Mouse (Mus musculus): Measurements from ENCODE around the gene Adprm. TPM values are rescaled to one million over a fixed set of nuclear protein-coding genes. Genes with fewer than 3 reads are reported as not detected.

The Adprm gene
- polyA plus RNA-seq, 1 experiment: 22.4 TPM

- H3K4me1 ChIP-seq (ENCODE audit: control insufficient read depth, insufficient read depth, low read length): no peaks in the 10 kb centered on the region; the same call in 1 of the 2 replicates
- no peak for TF ChIP-seq POLR2A (IDR thresholded peaks at IDR 0.05; ENCODE audit: low read depth, low read length)
- TF ChIP-seq CTCF (IDR thresholded peaks at IDR 0.05; ENCODE audit: borderline replicate concordance, insufficient read depth, low read length): no peak
- 0 out of 2 replicates have a peak overlapping the region, but pooled peaks have one; percentile 12 for H3K27ac ChIP-seq (ENCODE audit: insufficient read depth, low read length)
- peak overlapping the region; percentile 93 for H3K4me3 ChIP-seq (ENCODE audit: insufficient read depth, low read length)
Measured at GRCm38 (mm10) chr11:67051676-67052320, 596 bp downstream of the Adprm start.

GRCm38 (mm10) chr11:67049256-67049655 is 3.1 kb downstream of the Adprm start:
- Histone ChIP-seq H3K4me1 (ENCODE audit: control insufficient read depth, insufficient read depth, low read length) (no peaks in the 10 kb centered on the region; the same call in 1 of the 2 replicates), H3K4me3 (ENCODE audit: insufficient read depth, low read length) (no peak overlapping the region), H3K27ac (ENCODE audit: insufficient read depth, low read length) (no peak overlapping the region)
- TF ChIP-seq POLR2A (IDR thresholded peaks at IDR 0.05; ENCODE audit: low read depth, low read length) (no peak), CTCF (IDR thresholded peaks at IDR 0.05; ENCODE audit: borderline replicate concordance, insufficient read depth, low read length) (no peak)

- Histone ChIP-seq H3K4me3 (ENCODE audit: insufficient read depth, low read length) (no peak overlapping the region), H3K27ac (ENCODE audit: insufficient read depth, low read length) (no peak overlapping the region), H3K4me1 (ENCODE audit: control insufficient read depth, insufficient read depth, low read length) (no peaks in the 10 kb centered on the region; the same call in 1 of the 2 replicates)
- no peak for TF ChIP-seq CTCF (IDR thresholded peaks at IDR 0.05; ENCODE audit: borderline replicate concordance, insufficient read depth, low read length)
- TF ChIP-seq POLR2A (IDR thresholded peaks at IDR 0.05; ENCODE audit: low read depth, low read length): no peak
Measured at GRCm38 (mm10) chr11:67048496-67048895, 3.9 kb downstream of the Adprm start.

DNA sequence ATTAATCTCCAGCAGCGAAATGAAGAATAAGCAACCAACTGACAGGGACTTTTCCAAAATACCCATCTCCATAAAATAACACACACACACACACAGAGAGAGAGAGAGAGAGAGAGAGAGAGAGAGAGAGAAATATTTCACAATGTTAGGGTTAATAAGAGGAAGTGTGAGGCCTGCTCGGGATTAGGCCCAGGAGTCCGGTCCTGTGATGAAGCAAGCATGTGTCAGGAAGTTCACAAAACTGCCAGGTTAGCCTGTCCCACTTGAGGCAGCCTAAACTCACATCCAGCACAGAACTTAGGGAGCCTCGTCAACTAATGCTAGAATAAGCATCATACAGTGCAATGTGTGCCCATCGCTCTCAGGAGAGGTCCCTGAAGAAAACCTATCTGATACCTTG is 5.2 kb downstream of the Adprm start:
- Histone ChIP-seq H3K27ac (ENCODE audit: insufficient read depth, low read length) (no peak overlapping the region), H3K4me1 (ENCODE audit: control insufficient read depth, insufficient read depth, low read length) (no peaks in the 10 kb centered on the region; the same call in 1 of the 2 replicates), H3K4me3 (ENCODE audit: insufficient read depth, low read length) (no peak overlapping the region)
- TF ChIP-seq POLR2A (IDR thresholded peaks at IDR 0.05; ENCODE audit: low read depth, low read length) (no peak), CTCF (IDR thresholded peaks at IDR 0.05; ENCODE audit: borderline replicate concordance, insufficient read depth, low read length) (no peak)

- TF ChIP-seq CTCF (IDR thresholded peaks at IDR 0.05; ENCODE audit: borderline replicate concordance, insufficient read depth, low read length) (no peak), POLR2A (IDR thresholded peaks at IDR 0.05; ENCODE audit: low read depth, low read length) (no peak)
- Histone ChIP-seq H3K4me1 (ENCODE audit: control insufficient read depth, insufficient read depth, low read length) (no peaks in the 10 kb centered on the region), H3K27ac (ENCODE audit: insufficient read depth, low read length) (no peak overlapping the region), H3K4me3 (ENCODE audit: insufficient read depth, low read length) (no peak overlapping the region)
Measured at GRCm38 (mm10) chr11:67044959-67045358, 7.4 kb downstream of the Adprm start.

DNA sequence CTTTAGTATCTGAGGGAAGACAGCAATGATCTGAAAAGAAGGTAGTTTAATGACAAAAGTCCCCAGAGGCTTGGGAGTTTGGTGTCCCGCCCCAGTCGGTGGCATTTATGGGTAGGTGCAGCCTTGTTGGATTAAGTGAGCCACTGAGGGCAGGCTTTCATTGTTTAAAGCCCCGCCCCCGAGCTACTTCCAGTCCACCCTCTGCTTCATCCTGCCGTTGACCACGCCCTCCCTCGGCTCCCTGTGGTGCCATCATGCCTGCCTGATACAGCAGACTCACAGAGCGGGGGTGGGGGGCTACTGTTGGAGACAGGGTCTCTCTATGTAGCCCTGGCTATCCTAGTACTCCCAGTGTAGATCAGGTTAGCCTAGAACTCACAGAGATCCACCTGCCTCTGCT is 9.4 kb downstream of the Adprm start:
- Histone ChIP-seq H3K4me3 (ENCODE audit: insufficient read depth, low read length) (no peak overlapping the region), H3K27ac (ENCODE audit: insufficient read depth, low read length) (no peak overlapping the region), H3K4me1 (ENCODE audit: control insufficient read depth, insufficient read depth, low read length) (no peaks in the 10 kb centered on the region)
- TF ChIP-seq POLR2A (IDR thresholded peaks at IDR 0.05; ENCODE audit: low read depth, low read length) (no peak), CTCF (IDR thresholded peaks at IDR 0.05; ENCODE audit: borderline replicate concordance, insufficient read depth, low read length) (no peak)

GRCm38 (mm10) chr11:67040483-67040882 is 11.9 kb downstream of the Adprm start:
- no peaks in the 10 kb centered on the region for H3K4me1 ChIP-seq (ENCODE audit: control insufficient read depth, insufficient read depth, low read length)

GRCm38 (mm10) chr11:67039799-67040198 is 12.6 kb downstream of the Adprm start:
- Histone ChIP-seq H3K27ac (ENCODE audit: insufficient read depth, low read length) (no peak overlapping the region), H3K4me1 (ENCODE audit: control insufficient read depth, insufficient read depth, low read length) (no peaks in the 10 kb centered on the region)
- no peak for TF ChIP-seq CTCF (IDR thresholded peaks at IDR 0.05; ENCODE audit: borderline replicate concordance, insufficient read depth, low read length)
- no peak for TF ChIP-seq POLR2A (IDR thresholded peaks at IDR 0.05; ENCODE audit: low read depth, low read length)

More at GRCm38 (mm10) chr11:67040483-67040882, 11.9 kb downstream of the Adprm start:
- Histone ChIP-seq H3K27ac (ENCODE audit: insufficient read depth, low read length) (no peak overlapping the region), H3K4me3 (ENCODE audit: insufficient read depth, low read length) (no peak overlapping the region)
- TF ChIP-seq POLR2A (IDR thresholded peaks at IDR 0.05; ENCODE audit: low read depth, low read length): no peak
- TF ChIP-seq CTCF (IDR thresholded peaks at IDR 0.05; ENCODE audit: borderline replicate concordance, insufficient read depth, low read length): no peak

DNA sequence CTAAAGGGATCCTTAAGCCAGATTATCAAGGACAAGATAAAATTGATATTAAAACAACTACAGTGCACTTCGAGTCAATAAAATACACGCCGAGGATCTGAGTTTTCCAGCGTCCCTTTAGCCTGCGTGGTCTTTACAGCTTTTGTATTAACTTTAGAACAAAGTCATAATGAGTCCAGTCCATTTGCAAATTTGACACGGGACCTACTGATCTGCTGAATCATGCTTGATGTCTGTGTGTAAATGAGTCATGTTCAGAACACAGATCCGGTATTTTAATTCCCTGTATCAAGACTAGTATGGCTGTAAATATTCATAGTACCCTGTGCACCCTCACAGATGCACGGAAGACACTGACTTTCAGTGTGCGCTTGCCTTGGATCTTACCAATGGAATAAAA is 15.5 kb downstream of the Adprm start:
- no peak overlapping the region for H3K4me3 ChIP-seq (ENCODE audit: insufficient read depth, low read length)
- H3K4me1 ChIP-seq (ENCODE audit: control insufficient read depth, insufficient read depth, low read length): no peaks in the 10 kb centered on the region
- TF ChIP-seq CTCF (IDR thresholded peaks at IDR 0.05; ENCODE audit: borderline replicate concordance, insufficient read depth, low read length) (no peak), POLR2A (IDR thresholded peaks at IDR 0.05; ENCODE audit: low read depth, low read length) (no peak)
- H3K27ac ChIP-seq (ENCODE audit: insufficient read depth, low read length): no peak overlapping the region; the same call in 1 of the 2 replicates

More at GRCm38 (mm10) chr11:67039799-67040198, 12.6 kb downstream of the Adprm start:
- no peak overlapping the region for H3K4me3 ChIP-seq (ENCODE audit: insufficient read depth, low read length)

DNA sequence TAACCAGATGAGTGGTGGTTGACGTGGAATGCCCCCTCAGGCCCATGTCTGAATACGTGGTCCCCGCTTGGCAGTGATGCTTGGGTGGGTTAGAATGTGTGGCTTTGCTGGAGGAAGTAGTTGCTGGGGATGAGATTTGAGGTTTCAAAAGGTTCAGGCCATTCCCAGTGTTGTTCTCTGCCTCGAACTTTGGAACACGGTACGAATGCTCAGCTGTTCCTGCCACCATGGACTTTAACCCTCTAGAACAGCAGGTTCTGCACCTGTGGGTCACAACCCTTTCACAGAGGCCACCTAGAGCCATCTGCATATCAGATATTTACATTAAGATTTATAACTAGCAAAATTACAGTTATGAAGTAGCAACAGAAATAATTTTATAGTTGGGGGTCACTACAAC is 16.2 kb downstream of the Adprm start:
- no peaks in the 10 kb centered on the region for H3K4me1 ChIP-seq (ENCODE audit: control insufficient read depth, insufficient read depth, low read length)
- no peak overlapping the region for H3K4me3 ChIP-seq (ENCODE audit: insufficient read depth, low read length)
- no peak overlapping the region for H3K27ac ChIP-seq (ENCODE audit: insufficient read depth, low read length)
- TF ChIP-seq CTCF (IDR thresholded peaks at IDR 0.05; ENCODE audit: borderline replicate concordance, insufficient read depth, low read length) (no peak), POLR2A (IDR thresholded peaks at IDR 0.05; ENCODE audit: low read depth, low read length) (no peak)

Measured in embryonic fibroblast, embryonic 13.5 days (primary cell).